Mouse (Mus musculus) G1E (cell line): ENCODE results near the gene Gm9837. TPM values are rescaled to one million over a fixed set of nuclear protein-coding genes. Genes with fewer than 3 reads are reported as not detected.

Experiments used
- ATAC-seq: 2 replicates; pipeline ENCODE4 v1.8.0; 2016; ENCODE audit warnings: mild to moderate bottlenecking; ENCODE audit not compliant: insufficient number of reproducible peaks, poor library complexity, low FRiP score, severe bottlenecking; ENCODE audit errors: extremely low read depth
- DNase-seq: peaks from one replicate; pipeline ENCODE4 v3.0.0; 2012; ENCODE audit warnings: low spot score
- H3K27me3 ChIP-seq: 2 replicates; pipeline ENCODE4 v1.6.1; 2012; ENCODE audit warnings: mild to moderate bottlenecking, low read length, inconsistent platforms; ENCODE audit not compliant: insufficient read depth
- H3K36me3 ChIP-seq: replicated peaks from 2 replicates; pipeline ENCODE3; 2012; ENCODE audit warnings: mild to moderate bottlenecking, inconsistent platforms
- H3K4me1 ChIP-seq: 2 replicates; pipeline ENCODE4 v1.6.1; 2012; ENCODE audit warnings: low read depth, low read length, inconsistent platforms, mixed read lengths; ENCODE audit not compliant: insufficient read depth
- H3K4me3 ChIP-seq: 2 replicates; pipeline ENCODE4 v1.5.1; 2012; ENCODE audit warnings: low read depth, mild to moderate bottlenecking, inconsistent platforms, low read length, moderate library complexity, mixed read lengths
- H3K9me3 ChIP-seq: replicated peaks from 2 replicates; pipeline ENCODE4 v1.6.1; 2012; ENCODE audit warnings: inconsistent platforms
- CTCF ChIP-seq: IDR thresholded peaks from 2 replicates; pipeline ENCODE4 v1.5.1; 2012; ENCODE audit warnings: low read depth, low read length, inconsistent platforms, mixed read lengths
- GATA1 ChIP-seq: IDR thresholded peaks from 2 replicates; pipeline ENCODE4 v1.6.1; 2012; ENCODE audit warnings: borderline replicate concordance, low read length, inconsistent platforms, mixed read lengths
- GATA2 ChIP-seq: IDR thresholded peaks from 2 replicates; pipeline ENCODE4 v1.6.1; 2012; ENCODE audit warnings: low read depth, low read length, inconsistent platforms, borderline replicate concordance
- POLR2AphosphoS5 ChIP-seq: IDR thresholded peaks from 2 replicates; pipeline ENCODE4 v1.6.1; 2012; ENCODE audit warnings: low read depth, low read length, inconsistent platforms; ENCODE audit not compliant: insufficient replicate concordance
- TAL1 ChIP-seq: conservative IDR thresholded peaks from 2 replicates; pipeline ENCODE4 v1.6.1; 2012; ENCODE audit warnings: low read depth, low read length, inconsistent platforms, mixed read lengths
- polyA plus RNA-seq: library from polyadenylated mRNA; stranded (reverse); fragments of >175 nt; gene quantifications from 2 replicates; pipeline ENCODE4 v1.2.3, GENCODE M21; 2012
- total RNA-seq, 2 experiments: library from RNA; stranded (forward) in 1 of 2; stranded (reverse) in 1 of 2; fragments of 200-1000 nt in 1 of 2; fragments of >200 nt in 1 of 2; fragmentation: Nextera tagmentation in 1 of 2; gene quantifications; 2 replicates each; pipeline ENCODE4 v1.2.3; 2014 to 2017

Gm9837 gene
- total and polyA plus RNA-seq, 3 experiments, result 0.16 TPM; not detected in 2

GRCm38 (mm10) chr11:53502039-53502765 lies 31.9 kb upstream of the Gm9837 start:
- Histone ChIP-seq H3K4me1 (peaks cover 38% of the 10 kb centered on the region), H3K27me3 (peaks cover 12% of the 10 kb centered on the region), H3K9me3 (no peaks in the 10 kb centered on the region), H3K4me3 (no peak overlapping the region), H3K36me3 (no peaks in the 10 kb centered on the region)
- DNase-seq (no peak), ATAC-seq (no peak)
- TF ChIP-seq POLR2AphosphoS5, result no peak
- TF ChIP-seq GATA1, result no peak
- TF ChIP-seq CTCF, result no peak
- TF ChIP-seq TAL1, result no peak
- no peak for TF ChIP-seq GATA2

GRCm38 (mm10) chr11:53500569-53500968 lies 30.3 kb upstream of the Gm9837 start:
- H3K36me3 ChIP-seq, result no peaks in the 10 kb centered on the region
- no peak overlapping the region for H3K4me3 ChIP-seq
- H3K9me3 ChIP-seq, result no peaks in the 10 kb centered on the region
- ATAC-seq (no peak), DNase-seq (no peak)
- TF ChIP-seq TAL1, result no peak
- no peak for TF ChIP-seq POLR2AphosphoS5
- TF ChIP-seq GATA1, result no peak
- TF ChIP-seq CTCF, result no peak
- peaks cover 16% of the 10 kb centered on the region for H3K27me3 ChIP-seq
- H3K4me1 ChIP-seq, result peaks cover 41% of the 10 kb centered on the region

GRCm38 (mm10) chr11:53496946-53497345 lies 26.7 kb upstream of the Gm9837 start:
- no peaks in the 10 kb centered on the region for H3K36me3 ChIP-seq
- no peak for DNase-seq
- no peaks in the 10 kb centered on the region for H3K9me3 ChIP-seq
- ATAC-seq, result no peak
- no peak for TF ChIP-seq CTCF
- no peak for TF ChIP-seq GATA2
- no peak overlapping the region for H3K4me3 ChIP-seq
- H3K4me1 ChIP-seq, result peaks cover 27% of the 10 kb centered on the region
- H3K27me3 ChIP-seq, result peaks cover 16% of the 10 kb centered on the region

- Histone ChIP-seq H3K27me3 (peaks cover 12% of the 10 kb centered on the region), H3K9me3 (no peaks in the 10 kb centered on the region), H3K36me3 (no peaks in the 10 kb centered on the region), H3K4me1 (peaks cover 16% of the 10 kb centered on the region), H3K4me3 (no peak overlapping the region)
- ATAC-seq (no peak), DNase-seq (no peak)
- TF ChIP-seq GATA2, result no peak
These were observed 25.1 kb upstream of the Gm9837 start for GRCm38 (mm10) chr11:53495417-53495816.

GRCm38 (mm10) chr11:53493243-53493955 lies 23.1 kb upstream of the Gm9837 start:
- TF ChIP-seq POLR2AphosphoS5 (no peak), GATA2 (no peak), CTCF (no peak), GATA1 (no peak), TAL1 (no peak)
- Histone ChIP-seq H3K36me3 (no peaks in the 10 kb centered on the region), H3K4me1 (peaks cover 17% of the 10 kb centered on the region), H3K9me3 (no peaks in the 10 kb centered on the region), H3K27me3 (peaks cover 6% of the 10 kb centered on the region), H3K4me3 (no peak overlapping the region)
- DNase-seq, result no peak
- no peak for ATAC-seq

- Histone ChIP-seq H3K9me3 (no peaks in the 10 kb centered on the region), H3K4me3 (no peak overlapping the region), H3K4me1 (peaks cover 16% of the 10 kb centered on the region), H3K27me3 (peaks cover 5% of the 10 kb centered on the region), H3K36me3 (no peaks in the 10 kb centered on the region)
- DNase-seq (no peak), ATAC-seq (no peak)
- TF ChIP-seq CTCF, result no peak
- TF ChIP-seq POLR2AphosphoS5, result no peak
- TF ChIP-seq GATA1, result no peak
- TF ChIP-seq TAL1, result no peak
- TF ChIP-seq GATA2, result no peak
These were observed 21.7 kb upstream of the Gm9837 start for GRCm38 (mm10) chr11:53491954-53492401.
